Mouse (Mus musculus) heart, embryonic 14.5 days (tissue): ENCODE results near the gene Cd160. TPM values are rescaled to one million over a fixed set of nuclear protein-coding genes. Genes with fewer than 3 reads are reported as not detected.

Source experiments
- ATAC-seq: fragments of 200-750 bp; cut with Nextera tagmentation; 2 replicates; pipeline ENCODE4 v1.8.0; 2017; ENCODE audit warnings: low read depth, moderate TSS enrichment; ENCODE audit not compliant: insufficient number of reproducible peaks, insufficient read depth, low FRiP score
- H3K27ac ChIP-seq, 2 experiments: fragments of 200-500 bp in 1 of 2; fragments of 300-500 bp in 1 of 2; sonication (generic) in 1 of 2; replicated peaks in 1 of 2; 2 replicates each; pipeline ENCODE4 v1.5.1; 2012 to 2014; ENCODE audit warnings: low read depth in 2 of 2, low read length in 2 of 2, control low read depth in 1 of 2, mild to moderate bottlenecking in 1 of 2, mixed read lengths in 1 of 2; ENCODE audit not compliant: control insufficient read depth in 1 of 2, insufficient read depth in 1 of 2
- H3K27me3 ChIP-seq: fragments of 300-500 bp; sonication (generic); 2 replicates; pipeline ENCODE4 v1.6.1; 2014; ENCODE audit warnings: mild to moderate bottlenecking, low read length, control low read depth; ENCODE audit not compliant: control insufficient read depth, insufficient read depth
- H3K36me3 ChIP-seq: fragments of 300-500 bp; sonication (generic); 2 replicates; pipeline ENCODE4 v1.6.1; 2014; ENCODE audit warnings: mild to moderate bottlenecking, control low read depth, low read length, mixed read lengths; ENCODE audit not compliant: control insufficient read depth, insufficient read depth
- H3K4me1 ChIP-seq, 2 experiments: fragments of 200-500 bp in 1 of 2; fragments of 300-500 bp in 1 of 2; sonication (generic) in 1 of 2; 2 replicates each; pipeline ENCODE4 v1.6.1; 2012 to 2014; ENCODE audit warnings: low read length in 2 of 2, control low read depth in 1 of 2, mixed read lengths in 1 of 2; ENCODE audit not compliant: control insufficient read depth in 2 of 2, insufficient read depth in 2 of 2
- H3K4me2 ChIP-seq: fragments of 300-500 bp; sonication (generic); 2 replicates; pipeline ENCODE4 v1.6.1; 2014; ENCODE audit warnings: mild to moderate bottlenecking, low read length
- H3K4me3 ChIP-seq, 2 experiments: fragments of 200-500 bp in 1 of 2; fragments of 300-500 bp in 1 of 2; sonication (generic) in 1 of 2; 2 replicates each; pipeline ENCODE4 v1.5.1; 2012 to 2014; ENCODE audit warnings: low read length in 2 of 2, mild to moderate bottlenecking in 2 of 2, control low read depth in 1 of 2, low read depth in 1 of 2, moderate library complexity in 1 of 2; ENCODE audit not compliant: control insufficient read depth in 1 of 2, insufficient read depth in 1 of 2
- H3K9ac ChIP-seq: fragments of 300-500 bp; sonication (generic); 2 replicates; pipeline ENCODE4 v1.6.1; 2014; ENCODE audit warnings: mild to moderate bottlenecking, low read length
- H3K9me3 ChIP-seq: fragments of 300-500 bp; sonication (generic); 2 replicates; pipeline ENCODE4 v1.6.1; 2016; ENCODE audit warnings: low read length, control low read depth; ENCODE audit not compliant: control insufficient read depth
- WGBS: fragments of 180-500 bp; shearing (Covaris S2); extraction: QIAGEN DNeasy Blood & Tissue Kit; methylation state at CpG from one replicate; pipeline ENCODE4 v1.1.7; 2014; 5-methylcytosine and 5-hydroxymethylcytosine counted together
- polyA plus RNA-seq: library from polyadenylated mRNA; unstranded; fragments of >200 nt; fragmentation: Nextera tagmentation; extraction: Ambion mirVana; gene quantifications from 2 replicates; pipeline ENCODE4 v1.2.1, GENCODE M21; 2014

Cd160 gene
- polyA plus RNA-seq = not detected in 2 replicates

DNA sequence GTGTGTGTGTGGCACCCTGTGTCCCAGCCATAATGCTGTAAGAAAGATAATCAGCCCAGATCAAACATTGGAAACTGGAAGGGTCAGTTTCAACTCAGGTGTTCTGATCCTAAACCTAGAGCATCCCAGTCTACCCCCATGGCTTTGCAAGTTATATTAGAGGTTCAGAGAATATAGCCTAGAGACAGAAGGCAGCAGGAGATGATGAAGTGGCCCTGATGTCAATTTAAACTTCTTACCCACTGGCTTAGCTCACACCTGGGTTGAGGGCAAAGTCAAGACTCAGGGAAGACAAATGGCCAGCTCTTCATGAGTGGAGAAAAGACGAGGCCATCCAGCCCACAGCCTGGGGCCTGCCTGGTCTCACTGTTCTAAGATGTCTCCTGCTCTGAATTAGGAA is at the start of gene Cd160, which contains the start of gene Pdzk1:
Cd160 (minus strand) TSS at position 368 of the 400 bp plus-strand sequence.
Pdzk1 (plus strand) TSS at position 301 of the 400 bp plus-strand sequence.
- Histone ChIP-seq H3K4me2 (peak within 1 kb of the TSS; percentile 12; the same call in 1 of the 2 replicates), H3K4me3 (no peak within 1 kb of the TSS), H3K36me3 (no peaks in the 10 kb centered on the region), H3K27ac (no peak within 1 kb of the TSS), H3K9ac (no peak within 1 kb of the TSS), H3K27me3 (no peaks in the 10 kb centered on the region), H3K4me1 (peaks cover 0 to 3% of the 10 kb centered on the region in 2 experiments; a peak in 1 of 4 replicates), H3K9me3 (no peaks in the 10 kb centered on the region)
- WGBS = 61% methylated on average over 1 of the region's 1 CpGs
- no peak for ATAC-seq

DNA sequence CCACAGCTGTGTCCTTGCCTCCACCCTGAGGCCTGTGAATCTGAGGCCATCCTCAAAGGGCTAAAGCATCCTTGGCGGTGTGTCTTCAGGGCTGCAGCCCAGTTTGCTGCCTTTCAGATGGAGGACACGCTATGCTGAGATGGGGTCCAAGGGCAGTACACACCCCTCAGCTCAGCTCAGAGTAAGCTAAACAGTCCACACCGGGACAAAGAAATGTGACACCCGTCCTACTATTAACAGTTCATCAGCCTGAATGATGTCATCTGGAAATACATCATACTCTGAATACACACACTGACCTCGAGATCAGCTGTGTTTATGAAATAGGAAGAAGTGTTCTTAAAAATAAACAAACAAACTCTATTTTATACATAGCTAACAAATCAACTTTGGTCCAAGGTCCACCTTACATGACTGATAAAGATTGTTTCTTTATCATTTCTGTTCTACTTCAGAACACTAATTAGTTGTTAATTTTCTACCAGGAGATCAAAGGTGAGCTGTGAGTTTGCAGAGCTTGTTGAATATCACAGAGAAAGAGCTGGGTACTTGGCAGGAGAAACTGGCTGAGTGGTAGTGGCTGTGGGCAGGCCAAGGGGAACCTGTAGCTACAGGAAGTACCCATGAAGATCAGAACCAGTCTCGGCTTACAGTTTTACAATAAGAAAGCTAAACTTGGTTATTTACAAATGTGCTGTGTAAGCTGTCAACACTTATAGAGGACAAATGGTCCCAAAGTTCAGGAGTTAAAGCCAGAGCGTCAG is 45.8 kb upstream of the Cd160 start:
- Histone ChIP-seq H3K4me1 (no peaks in the 10 kb centered on the region), H3K9me3 (no peaks in the 10 kb centered on the region), H3K36me3 (peaks cover 83% of the 10 kb centered on the region), H3K4me2 (no peak overlapping the region), H3K4me3 (no peak overlapping the region), H3K9ac (no peak overlapping the region), H3K27ac (no peak overlapping the region), H3K27me3 (no peaks in the 10 kb centered on the region)
- ATAC-seq = no peak
- 77% methylated on average over 7 of the region's 7 CpGs for WGBS

DNA sequence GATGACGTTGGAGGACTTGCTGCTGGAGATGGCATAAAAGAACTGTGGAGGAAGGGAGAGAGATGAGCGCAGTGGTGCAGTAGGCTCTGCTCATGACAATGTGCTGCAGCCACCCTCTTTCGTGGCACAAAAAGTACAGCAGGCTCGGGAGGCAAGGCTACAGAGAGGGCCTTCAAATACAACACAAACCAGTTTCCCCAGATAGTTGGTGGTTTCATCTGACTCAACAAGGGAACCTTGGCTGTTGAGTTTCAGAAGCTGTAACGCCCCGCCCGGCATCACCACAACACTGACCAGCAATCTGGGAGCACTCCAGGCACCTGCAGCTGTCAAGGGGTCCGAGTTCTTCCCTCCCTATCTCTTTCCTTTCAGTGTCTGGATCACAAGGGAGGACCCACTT is 43.4 kb upstream of the Cd160 start:
- peaks cover 82% of the 10 kb centered on the region for H3K36me3 ChIP-seq
- no peak for ATAC-seq
- no peak overlapping the region for H3K4me2 ChIP-seq
- WGBS = 84% methylated on average over 8 of the region's 8 CpGs
- H3K4me3 ChIP-seq = no peak overlapping the region
- no peaks in the 10 kb centered on the region for H3K27me3 ChIP-seq
- H3K27ac ChIP-seq = no peak overlapping the region
- no peak overlapping the region for H3K9ac ChIP-seq
- H3K4me1 ChIP-seq = no peaks in the 10 kb centered on the region
- no peaks in the 10 kb centered on the region for H3K9me3 ChIP-seq

DNA sequence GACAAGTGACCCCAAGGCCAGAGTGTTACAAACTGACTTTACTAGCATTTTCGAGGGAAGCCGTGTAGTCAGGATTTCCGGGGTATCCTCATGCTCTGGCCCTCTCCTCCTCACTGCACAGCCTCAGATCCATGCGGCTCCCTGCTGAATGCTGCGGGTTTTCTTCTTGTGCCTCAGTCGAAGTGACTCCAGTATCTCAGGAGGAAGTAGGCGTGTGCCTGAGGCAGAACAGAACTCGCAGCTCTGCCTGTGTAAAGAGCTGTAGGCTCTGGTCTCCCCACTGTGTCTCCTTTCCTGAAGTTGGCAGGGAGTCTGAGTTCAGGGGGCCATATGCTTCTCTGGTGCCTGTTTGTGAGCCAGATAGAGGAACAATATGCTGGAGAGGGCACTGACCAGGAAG is 41.9 kb upstream of the Cd160 start:
- no peak for ATAC-seq
- Histone ChIP-seq H3K4me3 (no peak overlapping the region), H3K9me3 (no peaks in the 10 kb centered on the region), H3K27me3 (no peaks in the 10 kb centered on the region), H3K27ac (no peak overlapping the region), H3K36me3 (peaks cover 76% of the 10 kb centered on the region), H3K4me1 (no peaks in the 10 kb centered on the region), H3K9ac (no peak overlapping the region), H3K4me2 (no peak overlapping the region)
- WGBS = 80% methylated on average over 8 of the region's 8 CpGs

DNA sequence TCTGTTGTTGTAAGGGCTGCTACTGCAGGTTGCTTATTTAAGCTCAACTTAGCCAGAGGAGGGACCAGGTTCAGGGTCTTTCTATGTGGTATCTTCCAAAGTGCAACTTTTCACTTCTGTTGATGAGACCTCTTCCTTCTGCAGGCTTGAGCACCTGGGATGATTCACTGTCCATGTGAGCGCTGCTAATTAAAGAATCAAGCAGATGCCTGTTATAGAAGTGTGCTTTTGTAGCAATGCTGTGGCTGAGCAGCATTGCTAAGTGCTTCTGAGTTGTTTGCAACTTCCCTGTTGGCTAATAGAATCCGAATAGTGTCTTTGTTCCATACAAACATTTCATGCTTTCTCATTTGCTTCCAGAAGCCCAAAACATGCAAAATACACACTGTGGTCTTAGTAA is 41.1 kb upstream of the Cd160 start:
- 87% methylated on average over 2 of the region's 2 CpGs for WGBS
- Histone ChIP-seq H3K27me3 (no peaks in the 10 kb centered on the region), H3K4me1 (no peaks in the 10 kb centered on the region), H3K36me3 (peaks cover 72% of the 10 kb centered on the region), H3K4me3 (no peak overlapping the region), H3K4me2 (no peak overlapping the region), H3K9me3 (no peaks in the 10 kb centered on the region), H3K27ac (no peak overlapping the region), H3K9ac (no peak overlapping the region)
- no peak for ATAC-seq

DNA sequence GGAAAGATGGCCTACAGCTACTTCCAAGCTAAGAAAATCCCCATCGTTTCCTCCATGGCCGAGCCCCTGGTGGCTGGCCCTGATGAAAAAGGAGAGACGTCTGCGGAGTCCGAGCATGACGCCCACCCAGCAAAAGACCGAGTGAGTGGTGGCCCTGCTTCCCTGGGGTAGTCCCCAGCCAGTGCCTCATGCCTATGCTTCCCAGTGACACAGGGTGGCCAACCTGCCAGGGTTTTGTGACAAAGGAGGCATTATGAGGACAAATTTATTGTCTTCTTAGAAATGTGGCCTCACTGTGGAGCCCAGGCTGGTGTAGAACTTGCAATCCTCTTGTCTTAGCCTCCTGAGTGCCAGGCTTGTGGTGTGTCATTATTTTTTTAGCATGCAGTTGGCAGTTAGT is 39.9 kb upstream of the Cd160 start:
- Histone ChIP-seq H3K4me1 (no peaks in the 10 kb centered on the region), H3K4me3 (no peak overlapping the region), H3K27me3 (no peaks in the 10 kb centered on the region), H3K4me2 (no peak overlapping the region), H3K27ac (no peak overlapping the region), H3K9me3 (no peaks in the 10 kb centered on the region), H3K9ac (no peak overlapping the region), H3K36me3 (peaks cover 60% of the 10 kb centered on the region)
- ATAC-seq = no peak
- WGBS = 89% methylated on average over 7 of the region's 7 CpGs

DNA sequence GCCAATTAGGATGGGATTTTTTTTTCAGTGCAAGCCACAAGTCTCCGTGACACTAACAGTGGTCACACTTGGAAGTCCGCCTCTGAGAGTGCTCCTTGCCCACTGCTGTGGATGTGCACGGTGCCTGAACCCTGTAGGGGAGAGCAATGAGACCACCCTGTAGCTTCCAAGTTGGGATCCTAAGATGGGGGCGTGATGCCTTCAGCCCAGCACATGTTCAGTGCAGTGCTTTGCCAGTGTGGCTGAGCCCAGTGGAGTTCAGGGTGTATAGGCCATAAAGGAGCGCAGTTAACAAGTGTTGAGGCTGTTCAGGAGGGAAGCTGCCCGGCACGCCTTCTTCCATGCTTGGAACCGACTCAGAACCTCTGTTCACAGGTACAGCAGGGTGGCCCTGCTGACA is 39.4 kb upstream of the Cd160 start:
- Histone ChIP-seq H3K4me3 (no peak overlapping the region), H3K9me3 (no peaks in the 10 kb centered on the region), H3K27me3 (no peaks in the 10 kb centered on the region), H3K4me1 (no peaks in the 10 kb centered on the region), H3K36me3 (peaks cover 55% of the 10 kb centered on the region), H3K4me2 (no peak overlapping the region), H3K27ac (no peak overlapping the region), H3K9ac (no peak overlapping the region)
- ATAC-seq = no peak
- WGBS = 93% methylated on average over 8 of the region's 8 CpGs

DNA sequence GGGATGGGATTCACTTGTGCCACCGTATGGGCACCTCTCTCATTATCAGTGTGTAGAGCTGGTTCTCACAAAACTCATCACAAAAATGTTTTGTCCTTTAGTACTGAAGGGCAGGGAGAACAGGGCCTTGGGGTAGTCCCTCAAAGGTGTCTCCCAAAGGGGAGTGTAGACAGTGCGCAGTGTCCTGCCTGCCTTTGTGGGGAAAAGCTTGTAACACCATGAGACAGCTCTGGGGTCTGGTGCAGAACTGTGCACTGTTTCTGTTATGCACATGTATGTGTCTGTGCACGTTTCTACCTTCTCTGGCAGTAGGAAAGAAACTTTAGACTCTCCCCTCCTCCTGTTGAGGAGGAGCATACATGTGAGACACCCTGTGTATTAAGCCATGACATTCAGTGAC is 38.7 kb upstream of the Cd160 start:
- WGBS = 84% methylated on average over 3 of the region's 3 CpGs
- ATAC-seq = no peak; the same call in 1 of the 2 replicates
- H3K36me3 ChIP-seq = peaks cover 48% of the 10 kb centered on the region

More for the DNA sequence above, 38.7 kb upstream of the Cd160 start:
- Histone ChIP-seq H3K4me3 (no peak overlapping the region), H3K27ac (no peak overlapping the region), H3K4me1 (no peaks in the 10 kb centered on the region), H3K4me2 (no peak overlapping the region), H3K27me3 (no peaks in the 10 kb centered on the region), H3K9me3 (no peaks in the 10 kb centered on the region), H3K9ac (no peak overlapping the region)
